Mouse (Mus musculus) cortical plate, adult 2 months (tissue): ENCODE data around the gene Il10.

Source experiments
- CTCF ChIP-seq: fragments of 200-500 bp; IDR thresholded peaks from 2 replicates; pipeline ENCODE4 v1.5.1; 2011; ENCODE audit warnings: mild to moderate bottlenecking, control low read depth, low read length; ENCODE audit not compliant: insufficient read depth; ENCODE audit errors: extremely low read depth
- POLR2A ChIP-seq: fragments of 200-500 bp; IDR thresholded peaks from 2 replicates; pipeline ENCODE4 v1.6.1; 2011; ENCODE audit warnings: mild to moderate bottlenecking, low read length, control low read depth; ENCODE audit not compliant: insufficient read depth; ENCODE audit errors: extremely low read depth

DNA sequence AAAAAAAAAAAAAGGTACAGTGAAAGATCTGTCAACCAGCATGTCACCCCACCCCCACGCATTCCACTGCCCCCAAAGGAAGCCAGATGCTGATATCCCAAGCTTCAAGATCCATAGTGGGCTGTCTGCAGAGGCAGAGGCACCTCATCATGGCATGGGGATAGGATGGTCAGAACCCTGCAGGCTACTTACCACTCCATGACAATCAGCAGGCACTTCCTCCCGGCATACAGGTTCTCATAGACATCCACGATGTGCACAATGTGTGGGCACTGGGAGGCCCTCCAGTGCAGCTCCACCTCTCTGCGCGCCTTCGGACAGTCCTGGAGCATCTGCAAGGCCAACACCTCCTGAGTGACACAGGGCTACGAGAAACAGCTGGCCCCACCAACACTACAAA, 38.8 kb downstream of the Il10 start:
- TF ChIP-seq CTCF: no peak
- no peak for TF ChIP-seq POLR2A
